Mouse (Mus musculus) MEL (cell line): ENCODE measurements around the gene Ccn6. TPM values are rescaled to one million over a fixed set of nuclear protein-coding genes. Genes with fewer than 3 reads are reported as not detected.

Source experiments
- DNase-seq: peaks from one replicate; pipeline ENCODE4 v3.0.0; 2011; ENCODE audit warnings: low read depth, low spot score
- H3K27ac ChIP-seq: 2 replicates; pipeline ENCODE4 v1.5.1; 2012; ENCODE audit warnings: low read depth, mild to moderate bottlenecking, control low read depth, low read length, moderate library complexity; ENCODE audit not compliant: control insufficient read depth
- H3K27me3 ChIP-seq, 2 experiments: fragments of 150-350 bp in 1 of 2; sonication (generic) in 1 of 2; 2 replicates each; pipeline ENCODE4 v1.6.1; 2012; ENCODE audit warnings: low read length in 2 of 2, mild to moderate bottlenecking in 2 of 2, improper control_type of control experiment in 1 of 2, moderate library complexity in 1 of 2; ENCODE audit not compliant: insufficient read depth in 2 of 2, control insufficient read depth in 1 of 2
- H3K36me3 ChIP-seq, 2 experiments: 2 replicates each; pipeline ENCODE4 v1.6.1; 2012 to 2014; ENCODE audit warnings: low read length in 2 of 2, improper control_type of control experiment in 1 of 2, inconsistent platforms in 1 of 2, mild to moderate bottlenecking in 1 of 2; ENCODE audit not compliant: insufficient read depth in 2 of 2, control insufficient read depth in 1 of 2
- H3K4me1 ChIP-seq, 2 experiments: fragments of 150-350 bp in 1 of 2; sonication (generic) in 1 of 2; 2 replicates each; pipeline ENCODE4 v1.6.1; 2012; ENCODE audit warnings: low read length in 2 of 2, improper control_type of control experiment in 1 of 2, mild to moderate bottlenecking in 1 of 2; ENCODE audit not compliant: insufficient read depth in 2 of 2, control insufficient read depth in 1 of 2
- H3K4me3 ChIP-seq, 2 experiments: fragments of 150-350 bp in 1 of 2; sonication (generic) in 1 of 2; 2 replicates each; pipeline ENCODE4 v1.5.1; 2012; ENCODE audit warnings: low read depth in 2 of 2, low read length in 2 of 2, mild to moderate bottlenecking in 2 of 2, moderate library complexity in 2 of 2, control low read depth in 1 of 2, improper control_type of control experiment in 1 of 2; ENCODE audit not compliant: control insufficient read depth in 1 of 2, insufficient read depth in 1 of 2
- H3K79me2 ChIP-seq: 2 replicates; pipeline ENCODE4 v1.6.1; 2012; ENCODE audit warnings: mild to moderate bottlenecking, low read length, moderate library complexity; ENCODE audit not compliant: control insufficient read depth, poor library complexity, insufficient read depth
- H3K9ac ChIP-seq: 2 replicates; pipeline ENCODE4 v1.6.1; 2012; ENCODE audit warnings: low read depth, mild to moderate bottlenecking, control low read depth, low read length, moderate library complexity; ENCODE audit not compliant: control insufficient read depth, poor library complexity, severe bottlenecking
- H3K9me3 ChIP-seq: fragments of 150-350 bp; sonication (generic); replicated peaks from 2 replicates; pipeline ENCODE4 v1.6.1; 2012; ENCODE audit warnings: mild to moderate bottlenecking, low read length, improper control_type of control experiment, moderate library complexity; ENCODE audit not compliant: insufficient read depth
- E2F4 ChIP-seq: IDR thresholded peaks from 2 replicates; pipeline ENCODE4 v1.6.1; 2011; ENCODE audit warnings: low read depth, low read length, improper control_type of control experiment, borderline replicate concordance
- GATA1 ChIP-seq: IDR thresholded peaks from 2 replicates; pipeline ENCODE4 v1.6.1; 2011; ENCODE audit warnings: low read depth, low read length, improper control_type of control experiment
- HCFC1 ChIP-seq: IDR thresholded peaks from 2 replicates; pipeline ENCODE4 v1.6.1; 2012; ENCODE audit warnings: low read depth, mild to moderate bottlenecking, inconsistent platforms, low read length, improper control_type of control experiment, moderate library complexity
- MAX ChIP-seq: IDR thresholded peaks from 2 replicates; pipeline ENCODE4 v1.6.1; 2011; ENCODE audit warnings: low read length, improper control_type of control experiment
- POLR2AphosphoS2 ChIP-seq: IDR thresholded peaks from 2 replicates; pipeline ENCODE4 v1.6.1; 2011; ENCODE audit warnings: low read length, improper control_type of control experiment
- SIN3A ChIP-seq: IDR thresholded peaks from 2 replicates; pipeline ENCODE4 v1.6.1; 2012; ENCODE audit warnings: low read length, improper control_type of control experiment, inconsistent platforms
- TAL1 ChIP-seq: IDR thresholded peaks from 2 replicates; pipeline ENCODE4 v1.6.1; 2012; ENCODE audit warnings: mild to moderate bottlenecking, inconsistent platforms, low read length, moderate library complexity, mixed read lengths
- TBP ChIP-seq: IDR thresholded peaks from 2 replicates; pipeline ENCODE4 v1.8.0; 2011; ENCODE audit warnings: low read depth, low read length, improper control_type of control experiment
- USF1 ChIP-seq: IDR thresholded peaks from 2 replicates; pipeline ENCODE4 v1.6.1; 2014; ENCODE audit warnings: low read depth, mild to moderate bottlenecking, inconsistent platforms, low read length, improper control_type of control experiment, moderate library complexity
- USF2 ChIP-seq, 2 experiments: IDR thresholded peaks; 2 replicates each; pipeline ENCODE4 v1.6.1; 2011 to 2012; ENCODE audit warnings: improper control_type of control experiment in 2 of 2, low read length in 2 of 2, borderline replicate concordance in 1 of 2, inconsistent platforms in 1 of 2, low read depth in 1 of 2, mild to moderate bottlenecking in 1 of 2; ENCODE audit not compliant: insufficient read depth in 1 of 2
- ZNF384 ChIP-seq: IDR thresholded peaks from 2 replicates; pipeline ENCODE4 v1.6.1; 2012; ENCODE audit warnings: low read depth, mild to moderate bottlenecking, inconsistent platforms, low read length, improper control_type of control experiment
- polyA plus RNA-seq, 2 experiments: library from polyadenylated mRNA; stranded (reverse) in 1 of 2; unstranded in 1 of 2; fragments of >175 nt in 1 of 2; fragments of >200 nt in 1 of 2; gene quantifications; 2 replicates each; pipeline versions ENCODE4 v1.2.1 to v1.2.4; 2012; ENCODE audit warnings: low replicate concordance in 2 of 2, low read depth in 1 of 2; ENCODE audit not compliant: insufficient read length in 2 of 2, insufficient read depth in 1 of 2, missing spikeins in 1 of 2
- total RNA-seq: library from RNA; depleted of rRNA; stranded (reverse); fragments of 300-350 nt; gene quantifications from 2 replicates; pipeline ENCODE4 v1.2.3, GENCODE M21; 2012

Gene Ccn6
- total and polyA plus RNA-seq, 3 experiments = 0.43 TPM; not detected in 2

GRCm38 (mm10) chr10:39162666-39163484 lies 719 bp downstream of the Ccn6 start:
- TF ChIP-seq ZNF384 = no peak
- TF ChIP-seq E2F4 = no peak
- no peak for TF ChIP-seq USF2 (IDR thresholded peaks at IDR 0.05; ENCODE audit: borderline replicate concordance in 1 of 2, insufficient read depth in 1 of 2, low read depth in 1 of 2, low read length in 2 of 2)
- no peak for TF ChIP-seq USF1
- no peak for TF ChIP-seq TAL1
- Histone ChIP-seq H3K27ac (no peak overlapping the region), H3K4me1 (no peaks in the 10 kb centered on the region), H3K4me3 (no peak overlapping the region), H3K36me3 (no peaks in the 10 kb centered on the region), H3K9me3 (no peaks in the 10 kb centered on the region), H3K79me2 (no peaks in the 10 kb centered on the region), H3K9ac (no peak overlapping the region), H3K27me3 (no peaks in the 10 kb centered on the region; a peak in 1 of 4 replicates)
- DNase-seq = no peak

- no peak overlapping the region for H3K9ac ChIP-seq
- no peak for TF ChIP-seq SIN3A
- no peak for TF ChIP-seq USF2 (IDR thresholded peaks at IDR 0.05; ENCODE audit: borderline replicate concordance in 1 of 2, insufficient read depth in 1 of 2, low read depth in 1 of 2, low read length in 2 of 2)
- TF ChIP-seq TBP = no peak
- TF ChIP-seq MAX = no peak
- TF ChIP-seq GATA1 = no peak
- TF ChIP-seq HCFC1 = no peak
Measured at GRCm38 (mm10) chr10:39161406-39161805, 2.2 kb downstream of the Ccn6 start.

GRCm38 (mm10) chr10:39158306-39158705 lies 5.3 kb downstream of the Ccn6 start:
- no peaks in the 10 kb centered on the region; a peak in 1 of 4 replicates for H3K27me3 ChIP-seq
- H3K9me3 ChIP-seq = no peaks in the 10 kb centered on the region
- no peaks in the 10 kb centered on the region for H3K36me3 ChIP-seq
- no peak overlapping the region for H3K9ac ChIP-seq
- no peaks in the 10 kb centered on the region for H3K79me2 ChIP-seq
- H3K4me3 ChIP-seq = no peak overlapping the region
- H3K27ac ChIP-seq = no peak overlapping the region
- no peak for TF ChIP-seq POLR2AphosphoS2
- TF ChIP-seq HCFC1 = no peak
- H3K4me1 ChIP-seq = no peaks in the 10 kb centered on the region
- DNase-seq = no peak

More at GRCm38 (mm10) chr10:39161406-39161805, 2.2 kb downstream of the Ccn6 start:
- Histone ChIP-seq H3K27ac (no peak overlapping the region), H3K27me3 (no peaks in the 10 kb centered on the region; a peak in 1 of 4 replicates), H3K79me2 (no peaks in the 10 kb centered on the region), H3K4me1 (no peaks in the 10 kb centered on the region), H3K9me3 (no peaks in the 10 kb centered on the region), H3K36me3 (no peaks in the 10 kb centered on the region), H3K4me3 (no peak overlapping the region)
- DNase-seq = no peak
